Mouse (Mus musculus): ENCODE results near the gene AC153137.1.

- TF ChIP-seq CTCF (IDR thresholded peaks at IDR 0.05; ENCODE audit: low read depth, low read length) = no peak
- no peak for TF ChIP-seq POLR2A (IDR thresholded peaks at IDR 0.05; ENCODE audit: extremely low read depth, insufficient read depth, low read length)
These were observed 32.6 kb downstream of the AC153137.1 start for GRCm38 (mm10) chr1:30945136-30945535.
